Mouse (Mus musculus): ENCODE results near the gene Fxyd2.

Fxyd2 gene

GRCm38 (mm10) chr9:45399434-45399833 lies at the start of gene Fxyd2:
TSS of gene Fxyd2 (plus strand) at chr9:45399669.
- DNase-seq (ENCODE audit: low spot score), result no peak

DNA sequence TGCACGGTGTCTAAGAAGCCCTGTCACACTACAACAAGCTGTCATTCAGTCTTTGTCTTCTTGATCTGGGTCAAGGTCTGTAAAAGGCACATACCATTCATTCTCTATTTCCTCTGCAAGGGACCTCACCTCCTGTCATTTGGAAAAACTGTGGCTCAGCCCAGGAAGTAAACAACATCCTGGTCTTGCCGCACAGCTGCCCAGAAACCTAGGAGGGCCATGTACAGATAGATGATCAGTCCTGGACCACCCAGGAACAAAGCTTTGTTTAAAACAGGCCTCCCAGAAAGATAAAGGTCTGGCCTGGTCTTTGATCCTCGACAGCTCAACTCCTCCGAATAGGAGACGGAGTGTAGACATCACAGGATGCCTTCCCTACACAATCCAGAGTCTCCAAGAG lies 49.6 kb upstream of the Fxyd2 start:
- no peak for DNase-seq (ENCODE audit: low spot score)

DNA sequence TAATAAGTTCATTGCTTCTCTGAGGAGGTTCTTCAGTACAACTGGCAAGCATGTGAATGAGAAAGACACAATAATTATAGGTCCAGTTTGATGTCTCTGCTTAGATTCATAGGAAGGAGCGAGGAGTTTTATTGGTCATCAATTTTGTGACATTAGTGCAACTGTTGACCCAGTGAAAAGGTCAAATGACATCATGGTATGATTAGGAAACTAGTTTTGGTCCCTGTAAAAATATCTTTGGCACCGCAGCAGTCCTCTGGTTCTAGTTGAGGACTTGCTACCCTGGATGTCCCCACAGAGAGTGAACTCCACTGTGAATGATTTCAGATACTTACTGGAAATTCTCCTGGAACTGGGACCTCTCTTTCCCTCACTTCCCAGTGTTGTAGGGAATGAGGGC lies 44.3 kb upstream of the Fxyd2 start:
- DNase-seq (ENCODE audit: low spot score), result no peak

- DNase-seq (ENCODE audit: low spot score), result no peak
Observed at GRCm38 (mm10) chr9:45358356-45358755, 41.1 kb upstream of the Fxyd2 start.

- no peak for DNase-seq (ENCODE audit: low spot score)
Observed at GRCm38 (mm10) chr9:45362051-45362461, 37.4 kb upstream of the Fxyd2 start.

- no peak for DNase-seq (ENCODE audit: low spot score)
Observed at GRCm38 (mm10) chr9:45363639-45364214, 35.7 kb upstream of the Fxyd2 start.

DNA sequence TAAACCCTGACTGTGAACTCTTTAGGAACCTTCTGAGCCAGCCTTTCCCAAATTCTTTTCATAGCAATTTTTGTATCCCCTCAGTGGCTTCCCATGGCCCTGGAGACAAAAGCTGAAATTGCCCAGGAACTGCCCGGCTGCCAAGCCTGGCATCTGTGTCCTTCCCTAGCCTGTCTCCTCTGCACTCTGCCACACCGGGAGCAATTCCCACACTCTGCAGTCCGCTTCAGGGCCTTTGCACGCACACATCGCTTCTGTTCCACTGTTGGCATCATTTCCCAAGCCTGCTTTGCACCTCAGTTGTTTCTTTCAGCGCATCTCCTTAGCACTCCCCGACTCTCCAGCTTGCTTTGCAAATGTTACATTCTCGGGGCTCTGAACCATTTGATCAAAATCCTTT lies 31.8 kb upstream of the Fxyd2 start:
- no peak for DNase-seq (ENCODE audit: low spot score)

DNA sequence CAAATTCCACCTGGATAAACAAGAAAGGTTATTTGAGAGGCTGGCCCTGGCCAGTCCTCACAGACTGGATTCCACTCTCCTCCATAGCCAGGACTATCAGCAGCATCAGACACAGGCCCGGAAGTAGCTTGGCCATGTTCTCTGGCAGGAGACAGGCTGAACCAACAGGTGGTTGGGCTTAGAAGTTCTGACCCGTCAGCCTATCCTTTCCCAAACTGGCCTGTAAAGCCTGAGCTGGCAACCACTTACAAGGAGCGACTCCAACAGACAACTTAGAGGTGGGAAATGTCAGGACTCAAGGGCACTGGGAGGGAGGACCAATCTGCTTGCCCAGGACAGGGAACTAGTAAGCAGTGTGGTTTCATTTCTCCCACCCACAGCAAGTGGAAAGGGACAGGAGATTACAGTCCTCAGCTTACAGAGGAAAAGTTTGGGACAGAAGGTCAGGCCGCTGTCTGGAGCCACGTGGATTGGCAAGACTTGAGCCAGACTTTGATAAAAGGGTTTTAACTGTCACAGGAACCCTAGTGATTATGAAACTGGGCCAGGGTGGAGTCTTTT lies 31.0 kb upstream of the Fxyd2 start:
- DNase-seq (ENCODE audit: low spot score), result no peak

GRCm38 (mm10) chr9:45370117-45370561 lies 29.3 kb upstream of the Fxyd2 start, which contains the start of gene Fxyd6:
TSS of gene Fxyd6 (plus strand) at chr9:45370185.
- peak; percentile 53 for DNase-seq (ENCODE audit: low spot score)

DNA sequence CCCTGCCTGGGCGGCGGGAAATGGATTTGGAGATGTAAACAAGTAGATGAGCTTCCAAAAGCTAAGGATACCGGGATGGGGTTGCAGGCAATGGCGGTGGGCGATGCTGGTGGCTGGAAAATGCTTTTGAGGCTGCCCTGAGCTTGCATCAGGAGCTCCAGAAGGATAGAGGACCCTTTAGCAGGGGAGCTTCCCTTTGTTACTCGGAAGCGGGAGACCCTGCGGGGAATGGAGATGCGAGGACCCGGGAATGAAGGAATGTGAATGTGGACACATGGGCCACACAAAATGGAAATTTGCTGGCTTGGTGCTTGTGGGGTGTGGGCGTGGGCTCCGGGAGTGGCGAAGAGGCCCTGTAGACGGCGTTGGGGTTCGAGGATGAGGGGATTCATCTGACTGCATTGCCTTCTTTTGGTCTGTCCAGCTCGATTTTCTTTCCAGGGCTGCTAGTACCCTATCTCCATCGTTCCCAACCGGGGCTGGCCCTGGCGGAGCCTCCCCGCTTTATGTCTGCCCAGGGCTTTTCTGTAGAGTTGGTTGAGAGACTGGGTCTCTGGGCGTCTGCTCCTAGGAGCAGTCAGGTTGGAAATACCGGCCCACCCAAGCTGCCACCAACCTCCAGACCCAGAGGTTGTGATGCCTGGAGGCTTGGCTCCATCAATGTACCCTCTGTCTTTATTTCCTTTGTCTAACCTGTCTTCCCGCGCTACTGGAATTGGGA lies 28.7 kb upstream of the Fxyd2 start:
- no peak for DNase-seq (ENCODE audit: low spot score)

DNA sequence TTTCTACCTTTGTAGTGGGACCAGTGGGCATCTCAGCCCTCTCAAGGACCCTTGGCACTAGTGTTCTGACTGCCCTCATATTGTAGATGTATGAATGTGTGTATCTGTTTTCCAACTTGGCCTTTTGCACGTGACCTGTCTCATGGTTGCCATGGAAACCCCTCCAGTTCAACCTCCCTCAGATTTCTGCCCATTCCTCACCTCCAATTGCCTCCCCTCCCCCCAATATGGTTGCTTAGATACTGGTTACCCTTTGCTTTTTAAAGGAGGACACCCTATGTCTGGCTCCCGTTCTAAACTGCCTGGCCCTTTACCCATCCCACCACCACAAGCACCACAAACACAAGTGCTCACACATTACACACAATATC lies 28.1 kb upstream of the Fxyd2 start:
- DNase-seq (ENCODE audit: low spot score), result no peak

DNA sequence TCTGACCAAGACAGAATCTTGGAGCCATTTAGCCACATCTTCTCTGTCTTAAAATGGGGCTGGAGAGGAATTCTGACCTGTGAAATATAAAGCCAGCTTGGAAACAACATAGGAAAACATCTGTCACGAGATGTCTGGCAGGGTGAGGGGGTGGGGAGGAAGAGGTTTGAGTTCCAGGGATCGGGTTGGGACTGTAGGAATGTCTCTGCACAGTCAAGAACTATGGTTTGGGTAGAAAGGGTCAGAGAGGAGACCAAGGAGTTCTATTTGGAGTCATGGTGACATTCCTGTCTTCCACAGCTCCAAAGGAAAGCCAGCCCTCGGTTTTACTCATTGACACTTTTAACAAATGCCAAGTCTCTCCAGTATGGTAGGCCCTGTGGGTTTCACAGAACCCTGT lies 25.6 kb upstream of the Fxyd2 start:
- no peak for DNase-seq (ENCODE audit: low spot score)

GRCm38 (mm10) chr9:45374988-45375502 lies 24.4 kb upstream of the Fxyd2 start:
- no peak for DNase-seq (ENCODE audit: low spot score)

- DNase-seq (ENCODE audit: low spot score), result no peak
Observed at GRCm38 (mm10) chr9:45376427-45376826, 23.0 kb upstream of the Fxyd2 start.

DNA sequence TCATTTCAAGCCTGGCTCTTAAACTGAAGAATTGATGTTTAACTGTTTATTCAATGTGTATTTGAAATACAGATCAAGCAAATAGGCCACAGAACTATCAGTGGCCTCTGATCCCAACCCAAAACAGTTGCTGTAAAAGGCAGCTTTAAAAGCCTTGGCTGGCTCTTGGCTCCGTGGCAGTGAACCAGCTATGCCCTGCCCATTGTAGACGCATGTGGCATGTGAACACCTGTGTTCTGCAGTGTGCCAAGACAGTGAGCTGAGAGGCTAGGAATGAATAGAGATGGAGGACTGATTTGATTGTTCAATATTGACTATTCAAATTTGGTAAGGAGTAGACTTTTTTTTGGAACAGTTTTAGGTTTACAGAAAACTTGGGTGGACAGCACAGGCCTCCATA lies 22.6 kb upstream of the Fxyd2 start:
- DNase-seq (ENCODE audit: low spot score), result no peak

- peak; percentile 23 for DNase-seq (ENCODE audit: low spot score)
Observed at GRCm38 (mm10) chr9:45380411-45381251, 18.8 kb upstream of the Fxyd2 start.

GRCm38 (mm10) chr9:45382336-45382735 lies 17.1 kb upstream of the Fxyd2 start:
- DNase-seq (ENCODE audit: low spot score), result no peak

DNA sequence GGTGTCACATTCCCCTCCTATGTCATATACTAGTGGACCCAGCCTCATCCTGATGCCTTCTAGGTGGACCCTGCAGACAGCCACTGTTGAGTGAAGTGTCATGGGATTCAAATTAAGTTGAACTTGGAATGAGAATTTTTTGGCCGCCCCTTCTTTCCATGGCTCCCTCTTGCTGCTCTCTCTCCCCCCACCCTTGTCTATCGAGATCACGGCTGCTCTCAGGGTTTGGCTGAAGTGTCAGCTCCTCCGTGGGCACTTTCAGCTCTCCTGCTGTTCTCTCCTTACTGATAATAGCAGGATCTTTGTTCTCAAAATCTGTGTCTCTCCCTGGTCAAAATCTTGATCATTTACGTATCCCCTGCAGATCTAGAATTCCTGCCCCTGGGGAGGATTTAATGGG lies 16.6 kb upstream of the Fxyd2 start:
- DNase-seq (ENCODE audit: low spot score), result no peak

DNA sequence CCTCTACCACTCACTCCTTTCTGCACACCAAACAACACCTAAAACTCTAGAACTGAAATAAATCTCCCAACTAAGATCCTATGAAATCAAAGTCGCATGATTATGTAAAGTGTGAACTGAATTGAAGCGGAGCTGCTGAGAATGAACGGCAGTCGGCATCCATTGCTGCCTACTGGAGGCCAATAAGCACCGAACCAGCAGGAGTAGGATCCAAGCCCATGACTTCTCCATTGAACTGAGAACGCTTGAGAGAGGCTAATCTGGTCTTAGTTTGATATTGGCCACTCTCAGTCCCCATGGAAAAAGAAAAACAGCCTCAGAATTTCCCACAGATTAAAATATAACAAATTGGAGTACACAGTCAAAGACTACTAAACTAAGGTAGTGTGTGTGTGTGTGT lies 15.6 kb upstream of the Fxyd2 start:
- DNase-seq (ENCODE audit: low spot score), result no peak

DNA sequence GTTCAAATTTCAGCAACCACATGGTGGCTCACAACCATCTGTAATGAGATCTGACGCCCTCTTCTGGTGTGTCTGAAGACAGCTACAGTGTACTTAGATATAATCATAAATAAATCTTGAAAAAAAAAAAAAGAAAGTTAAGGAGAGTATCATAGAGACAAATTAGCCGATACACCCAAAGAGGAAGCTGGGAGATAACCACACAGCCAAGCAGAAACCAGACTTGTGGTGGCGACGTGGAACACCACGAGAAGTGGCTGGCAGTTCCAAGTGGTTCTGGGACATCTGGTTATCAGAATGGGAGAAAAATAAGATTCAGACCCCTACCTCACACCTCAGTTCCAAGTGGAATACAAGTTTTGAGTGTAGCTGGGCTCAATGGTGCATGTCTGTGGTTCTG lies 12.8 kb upstream of the Fxyd2 start:
- no peak for DNase-seq (ENCODE audit: low spot score)

DNA sequence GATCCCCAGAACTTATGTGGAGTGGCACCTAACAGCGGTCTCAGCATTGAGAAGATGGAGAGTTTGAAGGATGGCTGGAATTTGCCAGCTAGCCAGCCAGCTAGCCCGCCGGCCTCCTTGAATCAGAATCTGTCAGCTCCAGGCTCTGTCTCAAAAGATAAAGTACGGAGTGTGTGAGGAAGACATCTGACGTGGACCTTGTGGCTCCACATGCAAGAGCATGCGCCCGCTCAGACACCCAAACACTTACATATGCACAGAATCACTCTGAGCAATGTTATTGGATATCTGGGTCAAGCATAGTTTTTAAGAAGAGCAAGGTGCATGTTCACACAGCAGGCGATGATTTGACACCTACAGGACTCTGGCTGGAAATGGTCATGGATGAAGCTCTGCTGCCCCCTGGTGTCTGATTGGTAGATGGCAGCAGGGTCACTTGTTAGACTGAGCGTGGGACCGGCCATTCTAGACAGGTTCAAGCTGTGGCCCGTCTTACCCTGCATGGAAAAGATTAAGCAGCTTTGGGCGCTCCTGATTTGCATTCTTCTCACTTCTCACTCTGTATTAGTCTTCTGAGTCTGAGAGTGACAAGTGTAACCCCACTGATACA lies 11.0 kb upstream of the Fxyd2 start:
- DNase-seq (ENCODE audit: low spot score), result peak; percentile 59

DNA sequence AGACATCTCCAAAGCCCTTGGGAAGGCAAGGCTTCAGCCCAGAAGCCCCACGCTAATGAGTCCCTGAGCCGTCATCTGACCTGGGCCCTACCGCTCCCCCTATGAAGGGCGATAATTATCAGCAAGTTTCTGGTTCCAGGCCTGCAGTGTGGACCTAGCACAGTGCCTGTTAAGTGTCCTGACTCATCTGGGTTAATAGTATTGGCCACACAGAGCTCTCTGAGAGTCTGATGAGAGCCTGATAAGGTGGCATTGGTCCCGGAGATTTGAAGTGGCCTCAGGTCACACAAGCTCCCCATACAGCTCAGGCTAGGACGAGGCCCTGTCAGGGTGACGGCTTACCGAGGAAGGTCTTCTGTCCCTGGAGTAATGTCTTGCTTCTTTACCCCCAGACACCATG lies 9.9 kb upstream of the Fxyd2 start:
- DNase-seq (ENCODE audit: low spot score), result no peak

All from ovary, adult 18-20 months (tissue).